Mouse (Mus musculus) ES-E14 (cell line): Measurements from ENCODE around the gene Irf4.

Experiments
- CHD2 ChIP-seq: IDR thresholded peaks from 2 replicates; pipeline ENCODE4 v1.6.1; 2014; ENCODE audit warnings: mild to moderate bottlenecking, low read depth, low read length, inconsistent platforms
- HCFC1 ChIP-seq: IDR thresholded peaks from 2 replicates; pipeline ENCODE4 v1.6.1; 2012; ENCODE audit warnings: low read length, inconsistent platforms, borderline replicate concordance; ENCODE audit not compliant: insufficient read depth
- ZC3H11A ChIP-seq: IDR thresholded peaks from 2 replicates; pipeline ENCODE4 v1.6.1; 2012; ENCODE audit warnings: low read depth, mild to moderate bottlenecking, inconsistent platforms, low read length, borderline replicate concordance

- TF ChIP-seq HCFC1 (no peak), CHD2 (no peak), ZC3H11A (no peak)
These were observed 15.2 kb downstream of the Irf4 start for GRCm38 (mm10) chr13:30764014-30764740.
